Mouse (Mus musculus) limb, embryonic 13.5 days (tissue): ENCODE measurements around the gene Klf13. TPM values are rescaled to one million over a fixed set of nuclear protein-coding genes. Genes with fewer than 3 reads are reported as not detected.

ENCODE experiments used
- ATAC-seq: fragments of 200-750 bp; cut with Nextera tagmentation; 2 replicates; pipeline ENCODE4 v1.8.0; 2017; ENCODE audit warnings: low read depth, moderate number of reproducible peaks, moderate TSS enrichment; ENCODE audit not compliant: low FRiP score
- H3K27ac ChIP-seq: fragments of 300-500 bp; sonication (generic); 2 replicates; pipeline ENCODE4 v1.5.1; 2015; ENCODE audit warnings: inconsistent platforms, mild to moderate bottlenecking, moderate library complexity
- H3K27me3 ChIP-seq: fragments of 300-500 bp; sonication (generic); 2 replicates; pipeline ENCODE4 v1.6.1; 2015; ENCODE audit warnings: mild to moderate bottlenecking, inconsistent platforms
- H3K36me3 ChIP-seq: fragments of 300-500 bp; sonication (generic); 2 replicates; pipeline ENCODE4 v1.6.1; 2015; ENCODE audit warnings: inconsistent platforms, mild to moderate bottlenecking, moderate library complexity
- H3K4me1 ChIP-seq: fragments of 300-500 bp; sonication (generic); 2 replicates; pipeline ENCODE4 v1.6.1; 2015; ENCODE audit warnings: inconsistent platforms
- H3K4me2 ChIP-seq: fragments of 300-500 bp; sonication (generic); replicated peaks from 2 replicates; pipeline ENCODE4 v1.6.1; 2015; ENCODE audit warnings: inconsistent platforms, mild to moderate bottlenecking, moderate library complexity
- H3K4me3 ChIP-seq: fragments of 300-500 bp; sonication (generic); 2 replicates; pipeline ENCODE4 v1.5.1; 2015; ENCODE audit warnings: moderate library complexity, mild to moderate bottlenecking, inconsistent platforms
- H3K9ac ChIP-seq: fragments of 300-500 bp; sonication (generic); 2 replicates; pipeline ENCODE4 v1.6.1; 2015; ENCODE audit warnings: mild to moderate bottlenecking, inconsistent platforms
- H3K9me3 ChIP-seq: fragments of 300-500 bp; sonication (generic); 2 replicates; pipeline ENCODE4 v1.6.1; 2016; ENCODE audit warnings: inconsistent platforms
- WGBS: fragments of 180-500 bp; shearing (Covaris S2); methylation state at CpG from one replicate; pipeline ENCODE4 v1.1.7; 2015; 5-methylcytosine and 5-hydroxymethylcytosine counted together
- polyA plus RNA-seq: library from polyadenylated mRNA; unstranded; fragments of >200 nt; fragmentation: Nextera tagmentation; extraction: Ambion mirVana; gene quantifications from 2 replicates; pipeline ENCODE4 v1.2.1, GENCODE M21; 2015

The Klf13 gene
- polyA plus RNA-seq, 1 experiment from 2014 or later = 20.9 TPM

- Histone ChIP-seq H3K9me3 (no peaks in the 10 kb centered on the region), H3K27me3 (no peaks in the 10 kb centered on the region), H3K4me2 (no peak overlapping the region), H3K4me1 (peaks cover 12% of the 10 kb centered on the region), H3K36me3 (no peaks in the 10 kb centered on the region), H3K4me3 (no peak overlapping the region), H3K9ac (no peak overlapping the region), H3K27ac (no peak overlapping the region)
- ATAC-seq = no peak
- 57% methylated on average over 5 of the region's 5 CpGs for WGBS
Measured at GRCm38 (mm10) chr7:63963632-63964031, 24.9 kb upstream of the Klf13 start.

GRCm38 (mm10) chr7:63957872-63958640 lies 19.3 kb upstream of the Klf13 start:
- Histone ChIP-seq H3K36me3 (no peaks in the 10 kb centered on the region), H3K27me3 (no peaks in the 10 kb centered on the region), H3K9me3 (no peaks in the 10 kb centered on the region), H3K4me3 (no peak overlapping the region), H3K4me2 (no peak overlapping the region), H3K4me1 (no peaks in the 10 kb centered on the region), H3K9ac (no peak overlapping the region), H3K27ac (no peak overlapping the region)
- WGBS = 84% methylated on average over 12 of the region's 12 CpGs
- no peak for ATAC-seq

DNA sequence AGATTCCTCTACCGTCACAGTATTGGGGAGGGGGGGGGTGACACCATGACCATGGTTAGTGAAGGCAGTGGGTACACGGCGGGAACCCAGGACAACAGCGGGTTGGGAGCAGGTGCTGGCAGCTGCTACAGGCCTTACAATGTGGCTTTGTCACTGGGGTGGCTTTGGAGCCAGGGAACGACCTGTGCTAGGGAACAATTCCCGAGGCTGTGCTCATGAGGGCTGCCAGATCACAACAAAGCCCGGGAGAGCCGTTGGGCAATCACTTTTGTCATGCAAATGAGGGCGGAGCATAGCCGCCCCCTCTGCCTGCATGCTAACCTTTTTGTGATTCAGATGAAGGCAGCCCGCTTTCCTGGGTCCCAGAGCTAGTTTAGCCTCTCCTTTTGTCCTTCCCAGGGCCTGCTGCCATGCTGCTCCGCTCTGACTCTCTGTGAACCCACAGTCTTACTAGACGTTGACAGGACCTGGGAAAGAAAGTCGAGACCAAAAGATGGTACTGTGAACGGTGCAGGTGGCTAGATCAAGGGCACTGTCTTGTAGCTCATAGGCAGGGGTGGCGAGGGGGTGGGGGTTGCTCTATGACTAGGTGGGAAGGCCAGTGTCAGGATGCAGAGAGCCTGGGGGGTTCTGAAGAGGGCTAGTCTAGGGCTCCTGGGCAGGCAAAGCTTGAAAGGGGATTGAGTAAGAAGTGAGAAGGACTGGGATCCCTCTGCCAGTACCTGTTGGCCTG lies 18.4 kb upstream of the Klf13 start:
- 22% methylated on average over 16 of the region's 16 CpGs for WGBS
- no peak overlapping the region for H3K4me2 ChIP-seq
- H3K27me3 ChIP-seq = no peaks in the 10 kb centered on the region
- H3K4me1 ChIP-seq = no peaks in the 10 kb centered on the region
- ATAC-seq = no peak
- no peaks in the 10 kb centered on the region for H3K9me3 ChIP-seq
- no peak overlapping the region for H3K9ac ChIP-seq
- no peaks in the 10 kb centered on the region for H3K36me3 ChIP-seq
- H3K27ac ChIP-seq = no peak overlapping the region
- no peak overlapping the region for H3K4me3 ChIP-seq

- WGBS = 75% methylated on average over 14 of the region's 14 CpGs
- H3K4me2 ChIP-seq = no peak overlapping the region
- no peaks in the 10 kb centered on the region for H3K4me1 ChIP-seq
- no peak for ATAC-seq
- H3K9me3 ChIP-seq = no peaks in the 10 kb centered on the region
- H3K27me3 ChIP-seq = no peaks in the 10 kb centered on the region
- no peak overlapping the region for H3K27ac ChIP-seq
- H3K4me3 ChIP-seq = no peak overlapping the region
- no peak overlapping the region for H3K9ac ChIP-seq
- H3K36me3 ChIP-seq = no peaks in the 10 kb centered on the region
Measured at GRCm38 (mm10) chr7:63956138-63956823, 17.6 kb upstream of the Klf13 start.

DNA sequence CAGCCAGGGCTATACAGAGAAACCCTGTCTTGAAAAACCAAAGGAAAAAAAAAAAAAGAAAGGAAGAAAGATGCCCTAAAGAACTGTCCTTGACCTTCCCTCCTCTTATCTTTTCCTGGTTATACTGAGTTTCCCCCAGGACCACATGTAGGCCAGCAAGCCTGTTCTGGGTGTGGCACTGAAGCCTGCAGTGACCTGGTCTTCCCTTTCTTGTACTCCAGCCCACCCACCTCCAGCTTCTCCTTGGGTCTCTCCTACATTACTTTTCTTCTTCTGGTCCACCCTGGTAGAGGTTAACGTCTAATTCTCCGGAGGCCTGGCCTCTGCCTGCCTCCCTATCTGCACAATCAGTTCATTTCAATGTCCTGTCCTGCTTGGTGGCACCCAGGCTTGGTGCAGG lies 16.7 kb upstream of the Klf13 start:
- H3K4me1 ChIP-seq = no peaks in the 10 kb centered on the region
- no peaks in the 10 kb centered on the region for H3K36me3 ChIP-seq
- WGBS = 90% methylated on average over 2 of the region's 2 CpGs
- H3K27me3 ChIP-seq = no peaks in the 10 kb centered on the region
- no peak overlapping the region for H3K27ac ChIP-seq
- no peak overlapping the region for H3K9ac ChIP-seq
- no peak overlapping the region for H3K4me2 ChIP-seq
- no peak for ATAC-seq
- H3K4me3 ChIP-seq = no peak overlapping the region
- H3K9me3 ChIP-seq = no peaks in the 10 kb centered on the region

GRCm38 (mm10) chr7:63952077-63952898 lies 13.6 kb upstream of the Klf13 start:
- Histone ChIP-seq H3K9me3 (no peaks in the 10 kb centered on the region), H3K27me3 (no peaks in the 10 kb centered on the region), H3K4me2 (no peak overlapping the region), H3K9ac (no peak overlapping the region), H3K27ac (no peak overlapping the region), H3K4me1 (no peaks in the 10 kb centered on the region), H3K4me3 (no peak overlapping the region), H3K36me3 (no peaks in the 10 kb centered on the region)
- WGBS = 70% methylated on average over 7 of the region's 7 CpGs
- ATAC-seq = no peak

DNA sequence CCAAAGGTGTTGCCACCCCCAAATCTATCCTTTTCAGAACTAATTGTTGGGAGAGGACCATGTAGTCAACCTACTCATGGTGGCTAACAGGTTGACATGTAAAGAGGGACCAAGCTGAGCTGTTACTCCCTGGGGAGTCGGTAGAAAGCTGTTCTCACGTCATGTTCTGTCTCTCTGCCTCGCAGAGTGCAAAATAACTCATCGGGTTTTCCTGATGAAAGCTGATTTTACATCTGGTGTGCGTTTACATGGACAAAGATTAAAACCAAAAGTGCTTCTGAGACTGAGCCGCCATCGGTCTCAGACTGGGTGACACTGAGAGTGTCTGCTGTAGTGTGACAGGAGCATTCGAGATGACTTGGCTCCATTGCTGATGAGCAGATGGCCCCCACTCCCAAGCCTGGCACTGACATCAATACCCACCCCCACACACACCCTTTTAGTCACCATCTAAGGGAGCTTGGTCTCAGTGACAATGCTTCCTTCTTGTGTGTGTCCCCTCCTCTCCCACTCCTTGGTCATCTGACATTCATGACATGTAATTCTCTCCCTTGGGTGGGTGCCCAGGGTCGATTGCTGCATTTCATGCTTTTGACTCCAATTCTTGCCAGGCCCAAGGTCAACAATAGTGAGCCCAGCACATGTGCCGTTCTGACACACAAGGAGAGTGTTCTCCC lies 12.4 kb upstream of the Klf13 start:
- WGBS = 59% methylated on average over 10 of the region's 10 CpGs
- no peak for ATAC-seq
- no peaks in the 10 kb centered on the region for H3K9me3 ChIP-seq

DNA sequence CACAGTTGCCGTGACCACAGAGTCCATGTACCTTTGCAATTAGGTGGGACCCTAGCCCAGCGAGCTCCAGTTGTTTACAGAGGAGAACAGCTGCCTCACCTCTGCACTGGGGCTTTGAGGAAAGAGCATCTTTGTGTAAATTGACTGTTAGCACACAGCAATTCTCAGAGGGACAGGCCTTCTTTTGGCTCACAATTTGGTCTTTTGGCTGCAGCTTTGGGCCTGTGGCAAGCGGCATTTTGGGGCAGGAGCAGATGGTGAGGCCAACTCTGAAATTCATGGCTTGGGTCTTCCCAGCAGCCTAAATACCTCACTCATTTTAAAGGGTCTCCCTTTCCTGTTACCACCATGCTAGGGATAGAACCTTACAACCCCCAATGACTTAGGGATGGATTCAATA lies 10.5 kb upstream of the Klf13 start:
- H3K27ac ChIP-seq = no peak overlapping the region
- no peak for ATAC-seq
- no peaks in the 10 kb centered on the region for H3K36me3 ChIP-seq
- H3K27me3 ChIP-seq = no peaks in the 10 kb centered on the region
- no peaks in the 10 kb centered on the region for H3K4me1 ChIP-seq
- H3K4me3 ChIP-seq = no peak overlapping the region
- no peak overlapping the region for H3K4me2 ChIP-seq
- WGBS = 47% methylated on average over 3 of the region's 3 CpGs
- H3K9me3 ChIP-seq = no peaks in the 10 kb centered on the region
- H3K9ac ChIP-seq = no peak overlapping the region

More for the DNA sequence above, 12.4 kb upstream of the Klf13 start:
- Histone ChIP-seq H3K4me1 (no peaks in the 10 kb centered on the region), H3K27ac (no peak overlapping the region), H3K27me3 (no peaks in the 10 kb centered on the region), H3K4me3 (no peak overlapping the region), H3K36me3 (no peaks in the 10 kb centered on the region), H3K9ac (no peak overlapping the region), H3K4me2 (no peak overlapping the region)

DNA sequence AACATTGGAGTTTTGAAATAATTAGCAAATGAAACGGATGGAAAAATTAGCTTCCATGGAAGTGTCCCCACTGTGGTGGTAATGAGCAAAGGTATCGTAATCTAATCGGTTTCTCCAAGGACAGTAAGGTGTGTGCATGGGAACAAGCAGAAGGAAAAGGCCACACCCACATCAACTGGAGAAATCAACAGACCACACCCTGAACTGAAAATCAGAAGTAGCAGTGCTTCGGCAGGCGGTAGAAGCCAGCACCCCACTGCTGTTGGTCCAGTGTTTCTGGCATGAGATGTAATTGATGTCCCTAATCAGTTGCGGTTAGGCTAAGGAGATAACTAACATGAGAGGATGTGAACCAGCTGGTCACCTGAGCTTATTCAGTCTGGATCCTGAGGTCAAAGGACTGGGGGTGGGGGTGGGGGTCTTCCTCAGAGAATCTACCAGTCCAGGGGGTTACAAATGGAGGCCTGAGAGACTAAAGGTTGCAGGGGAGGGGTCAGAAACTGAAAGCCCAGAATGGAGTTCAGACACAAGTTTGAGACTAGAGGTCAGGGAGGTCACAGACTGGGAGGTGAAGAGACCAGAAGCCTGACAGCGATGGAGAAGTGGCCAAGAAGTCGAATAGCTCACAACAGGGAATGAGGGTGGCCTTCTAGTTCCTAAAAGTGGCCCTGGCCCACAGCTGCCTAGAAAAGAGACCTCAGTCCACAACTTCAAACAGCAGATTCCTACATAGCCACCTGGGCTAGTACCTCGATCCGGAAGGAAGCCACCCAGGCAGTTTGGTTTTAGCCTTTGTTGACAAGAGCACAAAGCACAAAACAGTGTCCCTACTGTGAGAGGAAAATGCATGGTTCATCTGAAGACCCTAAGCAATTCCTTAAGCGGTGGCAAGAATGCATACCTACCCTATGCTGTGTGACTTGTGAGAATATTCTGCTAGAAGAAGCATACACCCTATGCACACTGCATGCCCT lies 9.1 kb upstream of the Klf13 start:
- no peak overlapping the region for H3K27ac ChIP-seq
- 59% methylated on average over 11 of the region's 11 CpGs for WGBS
- no peak for ATAC-seq
- no peaks in the 10 kb centered on the region for H3K4me1 ChIP-seq
- no peak overlapping the region for H3K9ac ChIP-seq
- H3K4me3 ChIP-seq = no peak overlapping the region
- no peak overlapping the region for H3K4me2 ChIP-seq
- H3K36me3 ChIP-seq = no peaks in the 10 kb centered on the region
- no peaks in the 10 kb centered on the region for H3K27me3 ChIP-seq
- no peaks in the 10 kb centered on the region for H3K9me3 ChIP-seq

GRCm38 (mm10) chr7:63943946-63944345 lies 5.2 kb upstream of the Klf13 start:
- H3K9ac ChIP-seq = no peak overlapping the region
- no peaks in the 10 kb centered on the region for H3K27me3 ChIP-seq
- no peak overlapping the region for H3K4me2 ChIP-seq
- peaks cover 5% of the 10 kb centered on the region for H3K4me1 ChIP-seq
- H3K4me3 ChIP-seq = no peak overlapping the region
- H3K9me3 ChIP-seq = no peaks in the 10 kb centered on the region
- no peak overlapping the region for H3K27ac ChIP-seq
- no peaks in the 10 kb centered on the region for H3K36me3 ChIP-seq
- WGBS = 66% methylated on average over 2 of the region's 2 CpGs
- ATAC-seq = no peak
